Mouse (Mus musculus): Measurements from ENCODE around the gene Foxo3. TPM values are rescaled to one million over a fixed set of nuclear protein-coding genes. Genes with fewer than 3 reads are reported as not detected.

Foxo3 gene
- polyA plus RNA-seq (2015; fragmentation: Nextera tagmentation; extraction: Ambion mirVana) = 8.1 and 8.5 TPM in 2 replicates

DNA sequence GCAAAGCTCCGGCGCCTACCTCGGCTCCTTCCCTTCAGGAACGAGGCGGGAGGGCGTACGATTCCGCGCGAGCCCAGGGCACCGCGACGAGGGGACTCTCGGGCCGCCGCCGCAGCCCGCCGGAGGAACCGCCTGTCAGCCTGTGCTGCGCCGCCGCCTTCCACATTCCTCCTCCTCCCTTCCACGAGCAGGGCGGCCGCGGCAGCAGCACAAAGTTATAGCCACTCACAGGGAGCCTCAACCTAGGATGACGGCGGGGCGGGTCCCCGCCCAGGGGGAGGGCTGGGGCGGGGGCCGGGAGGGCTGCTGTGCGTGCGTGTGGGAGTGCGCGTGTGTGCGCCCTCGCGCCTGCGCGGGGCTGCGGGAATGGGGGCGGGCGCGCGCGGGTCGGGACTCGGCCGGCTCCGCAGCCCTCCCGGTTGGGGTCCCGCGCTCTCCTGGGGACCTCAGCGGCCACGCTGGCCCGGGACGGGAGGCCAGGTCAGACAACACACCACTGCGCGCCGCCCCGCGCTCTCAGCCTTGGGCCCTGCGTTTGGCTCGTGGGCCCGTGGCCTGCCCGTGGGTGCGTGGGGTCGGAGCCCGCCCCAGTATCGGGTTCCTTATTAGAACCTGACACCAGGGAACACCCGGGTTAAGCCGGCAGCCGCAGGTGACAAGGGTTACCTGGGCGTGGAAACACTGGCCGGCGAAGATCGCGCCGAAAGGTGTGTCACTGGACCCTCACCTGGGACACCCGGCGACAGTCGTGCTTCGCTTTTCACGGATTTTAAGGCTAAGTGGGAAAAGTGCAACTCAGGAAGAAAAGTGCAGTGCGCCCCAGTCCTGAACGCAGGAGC, at the start of gene Foxo3:
Gene Foxo3, minus strand, starts transcription at position 249 of the 839 bp plus-strand sequence.
- 0 out of 2 replicates have a peak, but pooled peaks cover 4% of the 10 kb centered on the region for H3K36me3 ChIP-seq
- no peaks in the 10 kb centered on the region for H3K9me3 ChIP-seq
- peak within 1 kb of the TSS; percentile 81 for H3K4me3 ChIP-seq
- peak within 1 kb of the TSS; percentile 99 for H3K27ac ChIP-seq
- peaks cover 31% of the 10 kb centered on the region for H3K4me1 ChIP-seq
- H3K27me3 ChIP-seq = peaks cover 10% of the 10 kb centered on the region
- peak within 1 kb of the TSS; percentile 98 for H3K4me2 ChIP-seq (replicated peaks)
- WGBS = under 1% methylated on average over 77 of the region's 88 CpGs
- peak; percentile 76 for ATAC-seq (ENCODE audit: low FRiP score, low read depth)
- peak within 1 kb of the TSS; percentile 88 for H3K9ac ChIP-seq

DNA sequence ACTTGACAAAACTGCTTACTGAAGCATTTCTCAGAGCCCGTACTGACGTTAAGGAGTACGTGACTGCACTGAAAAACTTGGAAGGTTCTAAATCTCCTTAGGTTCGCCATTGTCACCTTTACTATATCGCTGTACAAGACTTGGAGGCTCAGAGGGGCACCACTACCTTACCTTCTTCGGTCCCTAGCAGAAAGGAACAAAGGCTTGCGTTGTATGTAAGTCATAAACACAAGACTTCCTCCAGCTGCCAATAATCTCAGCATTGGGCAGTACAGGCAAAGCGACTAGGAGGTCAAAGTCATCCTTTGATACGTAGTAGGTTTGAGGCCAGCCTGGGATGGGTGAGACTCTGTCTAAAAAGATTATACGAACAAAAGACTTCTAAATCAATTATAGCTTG, 48.8 kb upstream of the Foxo3 start:
- Histone ChIP-seq H3K9ac (no peak overlapping the region), H3K27me3 (no peaks in the 10 kb centered on the region), H3K4me3 (no peak overlapping the region), H3K36me3 (no peaks in the 10 kb centered on the region), H3K9me3 (no peaks in the 10 kb centered on the region), H3K27ac (no peak overlapping the region), H3K4me2 (replicated peaks) (no peak overlapping the region), H3K4me1 (no peaks in the 10 kb centered on the region)
- WGBS = 86% methylated on average over 10 of the region's 10 CpGs
- ATAC-seq (ENCODE audit: low FRiP score, low read depth) = no peak

DNA sequence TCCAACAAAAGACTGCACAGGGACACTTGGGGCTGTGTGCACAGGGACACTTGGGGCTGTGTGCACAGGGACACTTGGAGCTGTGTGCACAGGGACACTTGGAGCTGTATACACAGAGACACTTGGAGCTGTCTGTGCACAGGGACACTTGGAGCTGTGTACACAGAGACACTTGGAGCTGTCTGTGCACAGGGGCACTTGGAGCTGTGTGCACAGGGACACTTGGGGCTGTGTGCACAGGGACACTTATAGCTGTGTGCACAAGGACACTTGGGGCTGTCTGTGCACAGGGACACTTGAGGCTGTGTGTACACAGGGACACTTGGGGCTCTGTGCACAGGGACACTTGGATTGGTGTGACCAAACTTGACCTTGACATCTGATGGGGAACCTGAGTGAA, 47.4 kb upstream of the Foxo3 start:
- Histone ChIP-seq H3K27ac (no peak overlapping the region), H3K4me3 (no peak overlapping the region), H3K9me3 (no peaks in the 10 kb centered on the region), H3K36me3 (no peaks in the 10 kb centered on the region), H3K27me3 (no peaks in the 10 kb centered on the region), H3K9ac (0 out of 2 replicates have a peak overlapping the region, but pooled peaks have one; percentile 25), H3K4me1 (no peaks in the 10 kb centered on the region), H3K4me2 (replicated peaks) (no peak overlapping the region)
- ATAC-seq (ENCODE audit: low FRiP score, low read depth) = no peak

DNA sequence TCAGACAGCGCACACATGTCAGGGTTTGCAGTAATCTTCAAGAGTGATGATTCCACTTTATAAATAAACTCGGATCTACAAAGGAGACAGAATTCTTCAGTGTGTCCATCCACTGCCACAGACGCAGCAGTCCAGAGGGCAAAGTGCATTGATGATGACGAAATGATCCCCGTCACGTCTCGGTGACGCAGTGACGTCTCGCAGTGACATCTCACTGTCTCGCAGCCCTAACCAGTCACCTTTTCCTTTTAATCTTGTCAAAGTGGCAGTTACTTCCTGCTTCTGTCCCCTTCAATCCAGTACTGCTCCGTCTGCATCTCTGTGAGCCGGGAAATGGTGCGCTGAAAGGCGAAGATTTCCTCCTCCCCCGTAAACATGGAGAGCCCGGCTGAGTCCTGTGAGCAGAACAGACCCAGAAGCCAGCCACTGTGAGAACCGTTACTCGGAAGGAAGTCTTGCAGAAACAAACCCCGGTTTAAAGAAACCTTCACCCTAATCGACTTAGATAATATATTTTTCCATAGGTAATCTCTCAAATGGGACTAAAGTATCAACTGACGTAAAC, 36.7 kb upstream of the Foxo3 start:
- Histone ChIP-seq H3K9me3 (no peaks in the 10 kb centered on the region), H3K27ac (no peak overlapping the region), H3K4me3 (no peak overlapping the region), H3K36me3 (peaks cover 9% of the 10 kb centered on the region), H3K9ac (no peak overlapping the region), H3K4me1 (0 out of 2 replicates have a peak, but pooled peaks cover 5% of the 10 kb centered on the region), H3K27me3 (peaks cover 12% of the 10 kb centered on the region; the same call in 1 of the 2 replicates), H3K4me2 (replicated peaks) (no peak overlapping the region)
- ATAC-seq (ENCODE audit: low FRiP score, low read depth) = no peak
- 78% methylated on average over 22 of the region's 22 CpGs for WGBS

DNA sequence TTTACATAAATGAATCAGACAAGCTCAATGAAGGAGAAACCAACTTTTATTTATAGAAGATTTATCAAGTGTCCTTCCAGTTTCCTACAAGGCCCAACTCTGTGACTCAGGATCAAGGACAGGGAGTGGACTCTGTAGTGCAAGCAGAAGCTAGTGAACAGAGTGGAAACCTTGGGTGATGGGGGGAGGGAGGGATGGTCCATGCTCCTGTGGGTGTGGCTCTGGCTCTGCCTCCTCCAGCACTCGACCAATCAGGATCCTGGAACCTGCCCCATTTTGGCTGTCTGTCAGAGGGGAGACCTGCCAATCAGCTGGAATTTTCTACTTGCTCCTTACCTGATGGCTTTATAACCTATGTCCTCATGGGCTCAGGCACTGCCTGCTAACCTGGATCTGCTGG, 36.0 kb upstream of the Foxo3 start:
- no peak for ATAC-seq (ENCODE audit: low FRiP score, low read depth)
- 0 out of 2 replicates have a peak, but pooled peaks cover 5% of the 10 kb centered on the region for H3K4me1 ChIP-seq
- H3K36me3 ChIP-seq = peaks cover 7% of the 10 kb centered on the region
- H3K27ac ChIP-seq = no peak overlapping the region
- H3K4me2 ChIP-seq (replicated peaks) = no peak overlapping the region
- H3K27me3 ChIP-seq = peaks cover 12% of the 10 kb centered on the region; the same call in 1 of the 2 replicates
- H3K9ac ChIP-seq = no peak overlapping the region
- H3K9me3 ChIP-seq = no peaks in the 10 kb centered on the region
- 92% methylated on average over 1 of the region's 1 CpGs for WGBS
- no peak overlapping the region for H3K4me3 ChIP-seq

DNA sequence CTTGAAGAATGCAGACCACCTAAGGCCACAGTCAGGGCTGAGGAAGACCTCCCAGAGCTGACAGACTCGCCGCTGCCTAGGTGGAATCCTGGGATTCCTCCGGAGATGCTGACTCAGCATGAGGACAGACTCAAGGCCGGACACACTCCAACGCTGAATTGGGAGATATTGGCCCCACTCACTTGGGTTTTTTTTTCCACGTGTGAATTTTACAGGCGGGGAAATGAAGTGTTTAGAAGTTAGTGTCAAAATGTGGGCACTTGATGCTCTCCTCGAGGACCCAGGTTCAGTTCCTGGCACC, 32.1 kb upstream of the Foxo3 start:
- H3K9ac ChIP-seq = peak overlapping the region; percentile 14; the same call in 1 of the 2 replicates
- H3K4me3 ChIP-seq = peak overlapping the region; percentile 23
- 0 out of 2 replicates have a peak, but pooled peaks have one; percentile 13 for ATAC-seq (ENCODE audit: low FRiP score, low read depth)
- H3K36me3 ChIP-seq = peaks cover 7% of the 10 kb centered on the region
- no peaks in the 10 kb centered on the region for H3K9me3 ChIP-seq
- H3K27ac ChIP-seq = no peak overlapping the region
- H3K4me1 ChIP-seq = 0 out of 2 replicates have a peak, but pooled peaks cover 5% of the 10 kb centered on the region
- H3K4me2 ChIP-seq (replicated peaks) = peak overlapping the region; percentile 55
- 30% methylated on average over 8 of the region's 8 CpGs for WGBS
- peaks cover 14% of the 10 kb centered on the region; the same call in 1 of the 2 replicates for H3K27me3 ChIP-seq

DNA sequence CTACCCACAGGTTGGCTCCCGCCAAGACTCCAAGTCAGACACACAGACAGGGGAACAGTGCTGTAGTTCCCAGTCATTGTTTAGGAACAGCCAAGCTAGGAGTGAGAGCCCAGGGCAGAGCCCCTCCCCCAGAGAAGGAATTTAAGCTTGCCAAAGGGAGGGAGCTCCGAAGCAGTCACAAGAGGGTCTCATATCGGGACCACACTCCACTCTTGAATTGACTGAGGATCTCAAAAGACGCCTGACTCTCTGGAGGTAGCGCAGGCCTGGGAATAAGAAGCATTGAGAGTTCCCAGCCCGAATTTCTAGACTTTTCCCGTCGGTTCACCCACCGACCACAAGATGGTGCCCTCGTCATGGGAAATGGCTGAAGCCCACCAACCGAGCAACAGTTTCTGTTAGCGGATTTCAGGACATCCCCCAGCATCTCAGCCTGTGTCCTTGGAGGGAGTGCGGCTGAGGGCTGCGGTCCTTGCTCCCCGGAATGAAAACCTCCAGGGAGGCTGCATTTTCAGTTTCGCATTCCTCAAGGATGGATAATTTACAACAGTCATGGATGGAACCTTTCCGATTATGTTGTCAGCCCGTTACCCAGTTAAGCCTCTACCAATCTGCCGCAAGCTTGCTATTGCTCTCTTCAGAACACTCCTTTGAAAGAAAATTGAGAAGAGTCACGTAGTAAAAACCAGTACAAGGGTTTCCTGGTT, 31.6 kb upstream of the Foxo3 start:
- peak overlapping the region; percentile 23 for H3K4me3 ChIP-seq
- peaks cover 14% of the 10 kb centered on the region; the same call in 1 of the 2 replicates for H3K27me3 ChIP-seq
- WGBS = 7% methylated on average over 20 of the region's 20 CpGs
- H3K9ac ChIP-seq = peak overlapping the region; percentile 14
- 0 out of 2 replicates have a peak, but pooled peaks cover 5% of the 10 kb centered on the region for H3K4me1 ChIP-seq
- no peaks in the 10 kb centered on the region for H3K9me3 ChIP-seq
- H3K36me3 ChIP-seq = peaks cover 7% of the 10 kb centered on the region
- peak overlapping the region; percentile 55 for H3K4me2 ChIP-seq (replicated peaks)
- peak; percentile 78 for ATAC-seq (ENCODE audit: low FRiP score, low read depth)
- H3K27ac ChIP-seq = no peak overlapping the region

DNA sequence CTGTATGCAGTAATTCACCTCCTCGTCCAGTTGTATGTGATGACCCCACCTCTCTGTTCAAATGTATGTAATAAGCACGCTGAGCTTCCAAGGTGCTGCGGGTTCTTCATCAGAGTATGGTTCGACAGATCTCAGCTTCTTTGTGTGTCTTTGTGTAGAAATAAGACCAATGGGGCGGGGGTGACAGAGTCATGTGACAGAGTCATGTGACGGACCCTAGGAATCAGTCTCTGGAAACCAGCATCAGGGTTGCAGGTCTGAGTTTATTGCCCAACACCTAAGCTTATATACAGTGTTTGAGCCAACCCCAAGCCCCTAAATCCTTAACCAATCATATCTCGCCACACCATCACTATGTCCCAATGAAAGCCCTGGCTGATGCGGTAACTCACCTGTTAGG, 29.9 kb upstream of the Foxo3 start:
- no peak overlapping the region for H3K27ac ChIP-seq
- no peak overlapping the region for H3K4me3 ChIP-seq
- ATAC-seq (ENCODE audit: low FRiP score, low read depth) = no peak
- H3K36me3 ChIP-seq = no peaks in the 10 kb centered on the region
- H3K4me2 ChIP-seq (replicated peaks) = no peak overlapping the region
- WGBS = 88% methylated on average over 8 of the region's 8 CpGs
- peaks cover 14% of the 10 kb centered on the region; the same call in 1 of the 2 replicates for H3K27me3 ChIP-seq
- H3K9ac ChIP-seq = no peak overlapping the region
- 0 out of 2 replicates have a peak, but pooled peaks cover 5% of the 10 kb centered on the region for H3K4me1 ChIP-seq
- no peaks in the 10 kb centered on the region for H3K9me3 ChIP-seq

DNA sequence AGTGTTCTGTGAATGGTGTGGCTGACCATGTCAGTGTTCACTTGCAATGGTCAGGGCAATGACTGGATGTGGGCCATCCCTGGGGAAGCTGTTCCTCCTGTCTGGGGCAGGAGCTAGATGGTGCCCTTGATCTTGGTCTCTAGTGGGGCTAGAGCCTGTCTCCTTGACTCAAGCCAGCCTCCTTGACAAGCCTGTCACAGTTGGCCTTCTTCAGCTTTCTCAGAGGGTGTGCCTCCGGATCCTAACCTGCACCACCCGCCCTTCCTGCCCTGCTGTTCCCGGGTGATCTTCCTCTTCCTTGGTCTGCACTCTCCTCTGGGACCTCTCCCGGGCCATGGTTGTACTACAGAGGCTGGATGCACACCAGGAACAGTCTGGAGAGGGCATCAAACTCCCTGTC, 24.2 kb upstream of the Foxo3 start:
- Histone ChIP-seq H3K9ac (no peak overlapping the region), H3K36me3 (no peaks in the 10 kb centered on the region), H3K4me3 (no peak overlapping the region), H3K27ac (no peak overlapping the region), H3K4me2 (replicated peaks) (no peak overlapping the region), H3K4me1 (peaks cover 3% of the 10 kb centered on the region; the same call in 1 of the 2 replicates), H3K9me3 (peaks cover 11% of the 10 kb centered on the region; the same call in 1 of the 2 replicates), H3K27me3 (no peaks in the 10 kb centered on the region)
- ATAC-seq (ENCODE audit: low FRiP score, low read depth) = no peak
- WGBS = 77% methylated on average over 4 of the region's 4 CpGs

DNA sequence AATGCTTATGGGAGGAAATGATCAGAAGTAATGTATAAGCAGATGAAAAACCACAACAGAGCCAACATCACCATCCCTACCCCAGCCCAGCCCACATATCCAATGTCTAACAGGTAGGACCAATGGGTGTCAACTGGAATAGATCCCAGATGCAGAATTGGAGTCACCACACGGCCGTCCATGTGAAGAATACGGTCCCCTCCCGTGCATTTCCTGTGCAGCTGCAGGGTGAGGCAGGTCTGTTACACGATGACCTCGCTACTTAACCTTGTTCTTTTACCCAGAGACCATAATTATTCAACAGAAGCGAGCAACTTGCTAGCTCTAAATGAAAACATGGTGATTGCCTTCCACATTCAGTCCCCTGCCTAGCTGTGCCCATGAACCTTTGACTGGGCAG, 23.4 kb upstream of the Foxo3 start:
- Histone ChIP-seq H3K27me3 (no peaks in the 10 kb centered on the region), H3K4me2 (replicated peaks) (no peak overlapping the region), H3K4me3 (no peak overlapping the region), H3K27ac (no peak overlapping the region), H3K9me3 (peaks cover 11% of the 10 kb centered on the region; the same call in 1 of the 2 replicates), H3K9ac (no peak overlapping the region), H3K36me3 (no peaks in the 10 kb centered on the region), H3K4me1 (peaks cover 3% of the 10 kb centered on the region; the same call in 1 of the 2 replicates)
- ATAC-seq (ENCODE audit: low FRiP score, low read depth) = no peak
- 26% methylated on average over 7 of the region's 7 CpGs for WGBS

DNA sequence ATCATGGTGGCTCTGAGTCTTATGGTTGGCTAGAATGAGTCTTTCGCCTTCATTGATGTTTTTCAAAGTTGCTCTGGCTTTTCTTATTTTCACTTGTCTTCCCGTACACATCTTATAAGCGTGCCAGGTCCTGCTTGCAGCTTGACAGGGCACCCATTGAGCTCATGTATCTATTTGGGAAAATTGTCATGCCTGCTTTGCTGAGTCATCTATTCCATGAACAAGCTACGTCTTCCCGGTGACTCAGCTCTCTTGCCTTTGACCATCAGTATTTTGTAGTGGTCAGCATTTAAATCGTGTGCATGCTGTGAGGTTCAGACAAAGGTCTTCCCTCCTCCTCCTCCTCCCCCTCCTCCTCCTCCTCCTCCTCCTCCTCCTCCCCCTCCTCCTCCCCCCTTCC, 22.9 kb upstream of the Foxo3 start:
- WGBS = 81% methylated on average over 6 of the region's 6 CpGs
- H3K4me3 ChIP-seq = no peak overlapping the region
- ATAC-seq (ENCODE audit: low FRiP score, low read depth) = no peak
- peaks cover 11% of the 10 kb centered on the region; the same call in 1 of the 2 replicates for H3K9me3 ChIP-seq
- H3K9ac ChIP-seq = no peak overlapping the region
- no peaks in the 10 kb centered on the region for H3K36me3 ChIP-seq
- no peaks in the 10 kb centered on the region for H3K27me3 ChIP-seq
- H3K27ac ChIP-seq = no peak overlapping the region
- H3K4me2 ChIP-seq (replicated peaks) = no peak overlapping the region
- peaks cover 3% of the 10 kb centered on the region; the same call in 1 of the 2 replicates for H3K4me1 ChIP-seq

DNA sequence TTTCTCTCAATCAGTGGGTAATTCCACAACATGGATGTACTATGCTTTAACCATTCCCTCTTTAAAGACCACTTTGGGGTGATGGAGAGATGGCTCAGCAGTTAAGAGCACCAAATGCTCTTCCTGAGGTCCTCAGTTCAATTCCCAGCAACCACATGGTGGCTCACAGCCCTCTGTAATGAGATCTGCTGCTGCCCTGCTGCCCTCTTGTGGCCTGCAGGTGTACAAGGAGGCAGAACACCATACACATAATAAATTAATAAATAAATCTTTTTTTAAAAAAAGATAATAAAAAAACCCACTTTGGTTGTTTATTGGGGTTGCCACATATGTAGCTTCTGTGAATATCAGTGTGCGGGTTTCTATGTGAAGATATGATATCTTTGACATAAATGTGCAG, 21.4 kb upstream of the Foxo3 start:
- Histone ChIP-seq H3K4me2 (replicated peaks) (no peak overlapping the region), H3K4me3 (no peak overlapping the region), H3K9ac (no peak overlapping the region), H3K9me3 (peaks cover 11% of the 10 kb centered on the region; the same call in 1 of the 2 replicates), H3K27me3 (no peaks in the 10 kb centered on the region), H3K27ac (no peak overlapping the region), H3K36me3 (no peaks in the 10 kb centered on the region), H3K4me1 (peaks cover 3% of the 10 kb centered on the region; the same call in 1 of the 2 replicates)
- no peak for ATAC-seq (ENCODE audit: low FRiP score, low read depth)
- 86% methylated on average over 1 of the region's 1 CpGs for WGBS

Measured in limb, embryonic 13.5 days (tissue).